Mouse (Mus musculus) thymus, postnatal 4 days (tissue): ENCODE results near the gene Vmn1r75.

ENCODE experiments used
- DNase-seq: peaks from one replicate; pipeline ENCODE4 v3.0.0; 2021

The Vmn1r75 gene

DNA sequence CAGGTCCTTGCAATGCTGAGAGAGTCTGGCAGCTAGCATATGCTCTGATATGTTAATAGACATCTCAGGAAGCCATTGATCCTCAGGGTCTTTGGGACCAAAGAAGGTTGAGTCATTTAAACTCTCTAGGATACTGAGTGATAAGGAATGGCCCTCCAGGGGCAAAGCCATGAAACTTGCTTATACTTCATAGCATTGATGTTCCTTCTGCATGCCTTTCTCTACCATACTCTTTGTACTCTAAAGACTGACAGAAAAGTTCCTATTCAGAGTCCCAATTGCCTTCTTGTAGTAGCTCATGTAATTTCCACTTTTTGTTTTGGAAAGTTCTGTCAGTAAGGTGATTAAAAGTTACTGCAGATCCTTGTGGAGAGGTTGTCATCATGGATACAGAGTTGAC is at the start of gene Vmn1r75:
TSS of gene Vmn1r75 (plus strand) at position 301 of the 400 bp plus-strand sequence.
- no peak for DNase-seq

GRCm38 (mm10) chr7:11833680-11834079 is 40.8 kb upstream of the Vmn1r75 start, which contains the start of gene Vmn1r74:
Gene Vmn1r74 (plus strand): TSS chr7:11833980.
- no peak for DNase-seq
